Mouse (Mus musculus) erythroblast, embryonic 14.5 days (primary cell): Measurements from ENCODE around the gene T.

Source experiments
- GATA1 ChIP-seq: IDR thresholded peaks from 2 replicates; pipeline ENCODE4 v1.6.1; 2012; ENCODE audit warnings: low read length, inconsistent platforms, mixed read lengths
- TAL1 ChIP-seq: IDR thresholded peaks from 3 replicates; pipeline ENCODE4 v1.6.1; 2012; ENCODE audit warnings: low read length, inconsistent platforms, mixed read lengths

DNA sequence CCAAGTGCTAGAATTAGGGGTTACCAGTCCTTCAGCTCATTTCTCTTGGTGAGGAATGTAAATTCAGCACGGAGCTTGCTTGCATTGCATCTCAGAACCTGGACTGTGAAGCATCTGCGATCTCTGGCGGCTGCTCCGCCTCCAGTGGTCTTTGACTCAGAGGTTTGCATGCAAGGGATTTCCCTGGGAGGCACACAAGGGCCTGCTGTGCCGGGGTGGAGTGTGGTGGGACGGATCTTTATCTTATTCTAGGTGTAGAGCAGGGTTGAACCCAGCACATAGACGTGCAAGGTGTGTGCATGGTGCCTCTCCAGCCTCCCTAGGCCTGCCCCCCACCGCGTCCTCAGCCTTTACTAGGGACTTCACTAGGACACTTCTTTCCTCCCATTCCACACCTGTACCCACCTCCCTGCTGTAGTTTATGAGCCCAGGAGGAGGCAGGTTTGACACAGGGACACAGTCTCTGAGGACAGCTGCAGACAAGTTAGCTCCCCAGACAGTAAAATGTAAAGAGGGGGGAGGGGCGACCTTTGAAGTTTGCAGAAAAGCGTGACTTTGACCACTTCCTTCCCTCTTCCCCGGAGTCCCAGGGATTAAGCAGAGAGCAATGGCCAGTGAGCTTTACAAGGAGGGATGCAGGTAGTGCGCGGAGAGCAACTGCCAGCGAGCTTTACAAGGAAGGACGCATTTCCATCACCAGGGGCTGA lies 25.5 kb upstream of the T start:
- TF ChIP-seq GATA1 (no peak), TAL1 (no peak)
